7 mouse cellular contexts compared by ENCODE assay signal in the genomic region with DNA sequence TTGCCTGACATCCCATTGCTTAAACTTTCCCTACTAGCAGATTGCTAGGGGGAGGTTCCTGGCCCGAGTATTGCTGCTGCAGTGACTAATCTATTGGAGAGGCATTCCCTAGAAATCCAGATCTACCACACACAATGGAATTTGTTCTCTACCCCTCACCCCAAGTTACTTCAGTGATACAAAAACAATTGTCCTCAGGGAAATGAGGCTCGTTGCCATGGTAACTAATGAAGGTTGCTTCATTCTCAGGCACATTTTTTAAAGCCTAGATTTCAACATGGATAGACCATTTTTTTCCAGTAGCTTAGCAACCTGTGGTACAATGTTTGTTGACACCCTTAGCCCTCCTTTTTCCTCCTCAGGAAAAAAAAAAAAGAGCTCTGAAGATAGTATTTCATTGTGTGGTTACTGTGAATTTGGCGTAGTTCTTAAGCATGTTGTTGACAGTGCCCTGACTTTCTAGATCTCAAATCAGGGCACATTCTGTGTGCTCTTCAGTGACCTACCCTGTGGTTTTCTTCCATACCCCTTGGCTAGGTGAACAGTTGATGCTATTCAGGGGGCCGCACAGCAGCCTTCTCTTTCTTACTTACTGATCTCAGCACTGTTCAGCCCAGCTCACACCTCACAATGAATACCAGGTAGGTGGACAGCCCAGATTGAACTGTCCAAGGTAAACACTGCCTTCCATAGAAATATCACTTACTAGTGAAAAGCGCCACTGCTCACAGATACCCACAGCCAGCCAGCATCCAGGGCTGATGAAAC. TPM values are rescaled to one million over a fixed set of nuclear protein-coding genes. Genes with fewer than 3 reads are reported as not detected.
DNase-seq lines count a peak whose midpoint lies in the region; ATAC-seq and TF ChIP-seq lines count a peak whose summit lies in the region.

No protein-coding gene starts in this region.

- no peak overlapping the region for H3K9ac ChIP-seq in CH12.LX (ENCODE audit: insufficient read depth, low read depth)
- no peak overlapping the region for H3K9ac ChIP-seq in forebrain, embryonic 13.5 days

- H3K9me3 ChIP-seq in CH12.LX (replicated peaks; ENCODE audit: low read length): no peaks in the 10 kb centered on the region
- H3K9me3 ChIP-seq in forebrain, embryonic 13.5 days (replicated peaks): no peaks in the 10 kb centered on the region

- H3K36me3 ChIP-seq in CH12.LX (replicated peaks in 1 of 2; ENCODE audit: control insufficient read depth in 1 of 2, insufficient read depth in 1 of 2, low read length in 1 of 2): peaks cover 0 to 4% of the 10 kb centered on the region in 2 experiments
- H3K36me3 ChIP-seq in forebrain, embryonic 13.5 days (ENCODE audit: poor library complexity, severe bottlenecking): no peaks in the 10 kb centered on the region

- DNase-seq in CH12.LX (ENCODE audit: extremely low read depth): no peak
- peak; percentile 79 for DNase-seq in R1 (ENCODE audit: low read depth, low spot score)
- peak; percentile 31 for DNase-seq in heart, postnatal 4 days
- peak; percentile 27 for DNase-seq in lung, adult 2 months
- no peak for DNase-seq in spleen, postnatal 10 days (ENCODE audit: low spot score in 2 of 2)

- TF ChIP-seq POLR2A in CH12.LX (IDR thresholded peaks at IDR 0.05; ENCODE audit: low read depth, low read length): no peak
- TF ChIP-seq POLR2A in lung, adult 2 months (IDR thresholded peaks at IDR 0.05; ENCODE audit: borderline replicate concordance, extremely low read depth, low read depth, low read length): no peak
- no peak for TF ChIP-seq POLR2A in olfactory bulb, adult 2 months (IDR thresholded peaks at IDR 0.05; ENCODE audit: insufficient read depth, low read depth, low read length)

- peaks cover 0 to 46% of the 10 kb centered on the region in 2 experiments; a peak in 2 of 4 replicates for H3K4me1 ChIP-seq in CH12.LX (ENCODE audit: control insufficient read depth in 1 of 2, insufficient read depth in 2 of 2)
- peaks cover 40% of the 10 kb centered on the region for H3K4me1 ChIP-seq in forebrain, embryonic 13.5 days
- H3K4me1 ChIP-seq in lung, adult 2 months (ENCODE audit: control insufficient read depth, insufficient read depth, low read length): peaks cover 34% of the 10 kb centered on the region
- H3K4me1 ChIP-seq in olfactory bulb, adult 2 months (ENCODE audit: control insufficient read depth, insufficient read depth, low read length): peaks cover 33% of the 10 kb centered on the region

- H3K27me3 ChIP-seq in CH12.LX (replicated peaks): no peaks in the 10 kb centered on the region
- no peaks in the 10 kb centered on the region for H3K27me3 ChIP-seq in forebrain, embryonic 13.5 days

- ATAC-seq in forebrain, embryonic 13.5 days: peak; percentile 81

- TF ChIP-seq CTCF in CH12.LX (conservative IDR thresholded peaks at IDR 0.05 in 1 of 2, IDR thresholded peaks at IDR 0.05 in 1 of 2; ENCODE audit: low read depth in 2 of 2, low read length in 2 of 2): no peak
- no peak for TF ChIP-seq CTCF in lung, adult 2 months (IDR thresholded peaks at IDR 0.05; ENCODE audit: insufficient read depth, low read length)
- TF ChIP-seq CTCF in olfactory bulb, adult 2 months (IDR thresholded peaks at IDR 0.05; ENCODE audit: insufficient read depth, low read depth, low read length): no peak

- no peak overlapping the region for H3K4me2 ChIP-seq in CH12.LX (ENCODE audit: insufficient read depth, low read depth, poor library complexity, severe bottlenecking)
- peak overlapping the region; percentile 32 for H3K4me2 ChIP-seq in forebrain, embryonic 13.5 days

- no peaks in the 10 kb centered on the region for H3K79me2 ChIP-seq in CH12.LX (replicated peaks; ENCODE audit: control insufficient read depth, extremely low read depth, insufficient read depth, poor library complexity, severe bottlenecking)

- no peak overlapping the region for H3K27ac ChIP-seq in CH12.LX (ENCODE audit: insufficient read depth, low read depth)
- H3K27ac ChIP-seq in forebrain, embryonic 13.5 days: peak overlapping the region; percentile 80
- peak overlapping the region; percentile 91 for H3K27ac ChIP-seq in olfactory bulb, adult 2 months (ENCODE audit: insufficient read depth, low read depth, low read length)

- no peak for TF ChIP-seq EP300 in CH12.LX (IDR thresholded peaks at IDR 0.05; ENCODE audit: low read length)

- TF ChIP-seq RAD21 in CH12.LX (IDR thresholded peaks at IDR 0.05; ENCODE audit: low read depth, low read length): no peak

- H3K4me3 ChIP-seq in CH12.LX (replicated peaks in 1 of 3; ENCODE audit: low read depth in 2 of 3, low read length in 2 of 3, poor library complexity in 1 of 3): no peak overlapping the region
- no peak overlapping the region for H3K4me3 ChIP-seq in forebrain, embryonic 13.5 days
- no peak overlapping the region for H3K4me3 ChIP-seq in lung, adult 2 months (replicated peaks; ENCODE audit: extremely low read depth, low read depth, low read length)
- no peak overlapping the region for H3K4me3 ChIP-seq in olfactory bulb, adult 2 months (ENCODE audit: insufficient read depth, low read depth, low read length)

- WGBS in forebrain, embryonic 13.5 days: 25% methylated on average over 5 of the region's 5 CpGs
- WGBS in lung, adult 2 months: 31% methylated on average over 5 of the region's 5 CpGs
- WGBS in olfactory bulb, adult 2 months: 30% methylated on average over 5 of the region's 5 CpGs

- in situ Hi-C loops in CH12.LX (cut with MboI; ENCODE audit: low pct_ligation_motif_present, low pct_unique_long_range_greater_than_20kb, low sequenced_read_pairs): loop anchor here (5.0 kb wide), 1 partner anchor 42 kb away; no protein-coding TSS in a partner anchor

- dilution Hi-C loops in CH12.LX (cut with MboI; ENCODE audit: extremely low pct_ligation_motif_present, extremely low pct_unique_long_range_greater_than_20kb, low sequenced_read_pairs): no loop called here

TF ChIP-seq in CH12.LX, 34 proteins besides CTCF, POLR2A, EP300 and RAD21:
- TF ChIP-seq GABPA (IDR thresholded peaks at IDR 0.05; ENCODE audit: insufficient replicate concordance, low read depth, low read length): no peak
- TF ChIP-seq ZNF384 (IDR thresholded peaks at IDR 0.05; ENCODE audit: low read depth, low read length): 0 out of 2 replicates have a peak, but pooled peaks have one; percentile 21
- TF ChIP-seq E2F4 (IDR thresholded peaks at IDR 0.05; ENCODE audit: insufficient replicate concordance, low read depth, low read length): no peak
- TF ChIP-seq ZMIZ1 (IDR thresholded peaks at IDR 0.05; ENCODE audit: low read depth, low read length): no peak
- TF ChIP-seq USF2 (conservative IDR thresholded peaks at IDR 0.05; ENCODE audit: low read depth, low read length): no peak
- no peak for TF ChIP-seq TBP (conservative IDR thresholded peaks at IDR 0.05; ENCODE audit: low read depth, low read length)
- TF ChIP-seq HCFC1 (IDR thresholded peaks at IDR 0.05; ENCODE audit: low read depth, low read length): no peak
- TF ChIP-seq UBTF (IDR thresholded peaks at IDR 0.05; ENCODE audit: low read depth, low read length): no peak

RNA-seq across cellular contexts. Expression of gene Wdfy2, which starts 42.8 kb away (rescaled TPM):
- 3.9 and 6.3 TPM in 2 replicates for total RNA-seq in CH12.LX (2012; rRNA removed)
- 6.7 and 7.6 TPM in 2 replicates for total RNA-seq in CH12.LX (2014; rRNA removed)
- polyA plus RNA-seq in CH12.LX (2012; ENCODE audit: insufficient read length, low read depth): 5.5 and 6.6 TPM in 2 replicates
- 7.3 and 8.5 TPM in 2 replicates for polyA plus RNA-seq in forebrain, embryonic 13.5 days (2015; fragmentation: Nextera tagmentation; extraction: Ambion mirVana)
- 1 to 10 TPM; 8.0 to 8.3 TPM for total RNA-seq in heart, postnatal 4 days (2021)
- 6.4 and 9.5 TPM in 2 replicates for polyA plus RNA-seq in lung, adult 2 months (2012; rRNA removed)
- polyA plus RNA-seq in olfactory bulb, adult 2 months (2012; ENCODE audit: insufficient read depth, insufficient read length, low replicate concordance, missing spikeins): not detected in 2 replicates

Comparison
In these comparisons a context has a peak if more than half of its experiments do, and no peak if none do; other contexts are left out.
1. DNase-seq: peak in R1 (single experiment), heart, postnatal 4 days (single experiment) and lung, adult 2 months (single experiment); none in CH12.LX (single experiment) and spleen, postnatal 10 days (0 of 2).